Mouse (Mus musculus) left cerebral cortex, adult 18-20 months (tissue): ENCODE data around the gene Nisch. TPM values are rescaled to one million over a fixed set of nuclear protein-coding genes. Genes with fewer than 3 reads are reported as not detected.

ENCODE experiments used
- DNase-seq, 2 experiments: peaks; one replicate each; pipeline ENCODE4 v3.0.0; 2021 to 2022; ENCODE audit warnings: low spot score in 2 of 2, mixed read lengths in 1 of 2
- total RNA-seq, 2 experiments: library from RNA; stranded (reverse); gene quantifications; 2 replicates each; pipeline ENCODE4 v1.2.3; 2021

Nisch gene
- total RNA-seq, 2 experiments from 2014 or later = 359 to 363 TPM

DNA sequence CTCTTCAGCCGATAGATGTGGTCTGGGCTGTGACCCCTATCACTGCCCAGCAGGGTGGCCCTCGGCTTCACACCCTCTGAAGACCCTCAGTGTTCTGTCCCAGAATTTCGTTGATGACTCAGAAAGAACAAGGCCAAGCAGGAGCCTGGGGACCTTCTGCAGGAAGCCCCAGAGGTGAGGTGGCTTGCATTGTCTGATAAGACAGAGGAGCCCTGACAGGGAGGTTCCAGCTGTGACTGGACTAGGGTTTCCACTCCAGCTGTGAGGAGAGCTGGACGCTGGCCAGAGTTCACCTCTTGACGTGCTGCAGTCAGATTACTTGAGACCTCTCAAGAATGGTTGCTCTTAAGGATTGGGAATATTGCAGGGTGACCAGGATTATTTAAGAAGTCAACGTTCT, 84.7 kb downstream of the Nisch start:
- no peak for DNase-seq

DNA sequence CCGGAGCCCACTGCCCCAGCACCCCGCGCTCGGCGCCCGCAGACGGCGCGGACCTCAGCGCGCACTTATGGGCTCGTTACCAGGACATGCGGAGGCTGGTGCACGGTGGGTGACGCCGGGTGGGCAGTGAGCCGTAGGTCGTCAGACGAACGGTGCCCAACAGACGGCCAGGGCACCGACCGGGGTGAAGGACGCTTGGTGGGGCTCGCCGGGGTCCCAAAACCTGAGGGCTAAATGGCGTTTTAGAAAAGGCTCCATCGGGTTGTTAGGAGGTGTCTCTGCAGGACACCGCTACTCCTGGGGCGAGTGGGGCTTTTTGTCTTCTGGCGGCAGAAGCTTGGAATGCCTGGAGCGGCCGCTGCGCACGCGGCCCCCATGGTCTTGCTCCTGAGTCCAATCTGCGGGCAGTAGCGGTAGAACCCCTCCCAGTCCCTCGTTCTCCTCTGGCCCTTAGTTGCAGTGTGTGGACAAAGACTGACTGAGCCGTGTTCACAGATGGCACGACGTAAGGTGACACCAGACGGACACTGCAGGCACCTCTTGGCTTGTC, 85.4 kb downstream of the Nisch start:
- DNase-seq = no peak

DNA sequence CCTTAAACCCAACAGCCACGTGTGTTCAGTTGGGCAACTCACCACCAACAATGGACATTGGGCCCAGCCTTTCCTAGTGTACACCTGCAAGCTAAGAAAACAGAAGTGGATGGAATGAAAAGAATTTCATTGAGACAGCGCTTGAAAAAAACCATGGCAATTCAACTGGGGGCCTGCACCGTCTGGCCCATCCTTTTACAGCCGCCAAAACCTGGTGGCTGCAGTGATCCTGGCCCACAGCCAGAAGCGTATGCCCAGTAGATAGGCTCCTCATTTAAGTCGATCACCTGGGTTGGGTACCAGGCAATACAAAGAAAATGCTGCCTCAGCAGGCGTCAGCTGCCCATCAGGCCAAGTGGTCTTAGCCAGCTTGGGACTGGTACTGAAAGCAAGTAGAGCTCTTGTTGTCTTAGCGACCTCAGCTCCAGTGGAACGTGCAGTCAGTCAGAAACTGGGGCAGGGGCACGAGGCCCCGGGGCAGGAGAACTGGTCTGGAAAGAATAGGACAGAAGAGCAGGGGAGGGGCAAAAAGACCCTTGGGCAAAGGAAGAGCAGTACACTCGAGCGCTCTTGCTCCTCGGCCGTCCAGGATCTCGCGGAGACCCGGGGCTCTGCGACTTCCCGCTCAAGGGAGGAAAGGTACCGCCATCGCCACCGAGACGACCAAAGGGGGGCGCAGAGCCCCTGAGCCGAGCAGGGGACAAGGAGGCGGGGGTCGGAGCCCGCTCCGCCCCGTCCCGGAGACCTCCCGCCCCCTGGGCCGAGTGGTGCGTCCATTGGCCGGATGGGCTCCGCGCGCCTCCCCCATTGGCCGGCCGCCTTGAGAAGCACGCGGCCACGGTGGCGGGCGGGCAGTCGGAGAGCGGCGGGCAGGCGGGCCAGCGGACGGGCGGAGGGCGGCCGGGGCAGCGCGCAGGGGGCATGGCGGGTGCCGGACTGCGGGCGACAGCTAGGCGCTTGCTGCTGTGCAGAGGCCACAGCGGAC, 86.2 kb downstream of the Nisch start, which contains the start of gene Nt5dc2:
TSS of gene Nt5dc2 (plus strand) at position 818 of the 985 bp plus-strand sequence.
- DNase-seq = peak; percentile 40 to 54

- DNase-seq = no peak
Measured at GRCm38 (mm10) chr14:31129326-31130235, 87.2 kb downstream of the Nisch start.

GRCm38 (mm10) chr14:31128826-31129219, 87.9 kb downstream of the Nisch start, which contains the start of gene Smim4:
Gene Smim4, minus strand, starts transcription at chr14:31128956.
- peak; percentile 94 to 97 for DNase-seq

GRCm38 (mm10) chr14:31128101-31128825, 88.5 kb downstream of the Nisch start:
- no peak for DNase-seq

DNA sequence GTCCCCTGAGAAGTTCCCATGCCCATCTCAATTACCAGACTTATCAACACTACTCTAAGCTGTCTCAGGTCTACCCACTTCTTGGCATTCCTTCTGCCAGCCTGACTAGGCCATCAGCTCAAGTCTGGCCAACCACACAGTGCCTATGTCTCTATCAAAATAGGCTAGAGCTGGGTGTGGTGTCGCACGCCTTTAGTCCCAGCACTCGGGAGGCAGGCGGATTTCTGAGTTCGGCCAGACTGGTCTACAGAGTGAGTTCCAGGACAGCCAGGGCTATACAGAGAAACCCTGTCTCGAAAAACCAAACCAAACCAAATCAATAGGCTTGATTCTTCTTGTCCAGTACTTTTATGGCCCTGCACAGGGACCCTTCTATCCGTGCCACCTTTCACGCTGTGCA, 89.9 kb downstream of the Nisch start:
- no peak for DNase-seq

DNA sequence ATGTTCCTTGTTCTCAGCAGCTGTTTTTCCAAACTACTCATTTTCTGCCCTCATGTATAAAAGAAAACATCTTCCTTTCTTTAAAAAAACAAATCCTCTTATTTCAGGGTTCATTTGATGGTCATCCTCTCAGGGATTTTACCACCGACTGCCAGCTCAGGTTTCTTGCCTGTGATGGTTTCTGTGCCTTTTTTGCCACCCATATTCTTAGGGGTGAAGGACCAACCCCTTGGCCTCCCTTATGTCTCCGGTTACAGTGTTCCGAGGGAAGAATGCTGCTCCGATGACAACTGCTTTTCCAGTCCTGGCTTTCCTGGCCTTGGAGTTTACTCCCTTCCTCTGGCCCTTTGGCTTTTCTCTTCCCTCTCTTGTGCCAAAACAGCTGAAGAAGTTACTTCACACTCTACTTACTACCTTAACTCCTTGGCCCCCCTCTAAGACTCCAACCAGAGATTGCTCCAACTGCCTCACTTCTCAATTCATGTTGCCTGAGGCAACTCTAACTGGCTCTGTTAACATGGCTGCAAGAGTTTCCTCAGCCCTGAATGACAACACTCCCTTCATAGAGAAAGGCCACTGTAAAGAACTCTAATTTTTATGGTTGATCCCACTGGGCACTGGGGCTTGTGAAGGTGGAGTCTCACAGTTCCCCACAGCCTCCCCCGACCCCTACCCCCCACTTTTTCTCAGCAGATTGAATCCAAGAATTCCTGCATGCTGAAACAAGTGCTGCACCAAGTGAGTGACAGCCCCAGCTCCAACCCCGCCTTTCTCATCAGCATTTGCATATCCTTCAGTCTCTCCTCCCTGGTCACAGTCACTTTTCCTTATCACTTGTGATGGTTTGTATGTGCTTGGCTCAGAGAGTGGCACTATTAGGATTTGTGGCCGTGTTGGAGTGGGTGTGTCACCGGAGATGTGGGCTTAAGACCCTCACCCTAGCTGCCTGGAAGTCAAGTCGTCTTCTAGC, 91.4 kb downstream of the Nisch start:
- DNase-seq = no peak

Other genes with a start within 250 kb of the Nisch start
- gene Glt8d1, start 215.5 kb downstream of the Nisch start, total RNA-seq = 10 to 100 TPM; 34.0 to 38.2 TPM
- 100 to 1,000 TPM; 166 to 174 TPM for gene Spcs1, start 215.3 kb downstream of the Nisch start, total RNA-seq
- gene Pbrm1, start 197.8 kb downstream of the Nisch start, total RNA-seq = 10 to 100 TPM; 52.3 to 54.5 TPM
- 10 to 100 TPM; 42.1 to 53.0 TPM for gene Gnl3, start 197.8 kb downstream of the Nisch start, total RNA-seq
- 10 to 100 TPM; 22.8 to 29.7 TPM for gene Smim4, start 88.0 kb downstream of the Nisch start, total RNA-seq
- gene Nt5dc2, start 85.9 kb downstream of the Nisch start, total RNA-seq = 1 to 10 TPM; 1.9 to 4.6 TPM
- 10 to 100 TPM; 22.3 to 25.0 TPM for gene Stab1, start 48.3 kb downstream of the Nisch start, total RNA-seq
- 10 to 100 TPM; 18.8 to 20.1 TPM for gene Tnnc1, start 8.6 kb downstream of the Nisch start, total RNA-seq
- gene Sema3g, start 914 bp upstream of the Nisch start, total RNA-seq = 1 to 10 TPM; 4.7 to 5.3 TPM
- gene Phf7, start 34.4 kb upstream of the Nisch start, total RNA-seq = 1 to 10 TPM; 3.2 to 4.1 TPM
- gene Bap1, start 34.5 kb upstream of the Nisch start, total RNA-seq = 100 to 1,000 TPM; 145 TPM
- 1 to 10 TPM; 4.9 to 5.1 TPM for gene Dnah1, start 107.0 kb upstream of the Nisch start, total RNA-seq
- 10 to 100 TPM; 37.5 to 40.8 TPM for gene Capn7, start 119.7 kb upstream of the Nisch start, total RNA-seq
- gene Sh3bp5, start 219.1 kb upstream of the Nisch start, total RNA-seq = 10 to 100 TPM; 61.4 to 68.3 TPM